Mouse (Mus musculus): ENCODE data around the gene Sept5.

Sept5 gene

DNA sequence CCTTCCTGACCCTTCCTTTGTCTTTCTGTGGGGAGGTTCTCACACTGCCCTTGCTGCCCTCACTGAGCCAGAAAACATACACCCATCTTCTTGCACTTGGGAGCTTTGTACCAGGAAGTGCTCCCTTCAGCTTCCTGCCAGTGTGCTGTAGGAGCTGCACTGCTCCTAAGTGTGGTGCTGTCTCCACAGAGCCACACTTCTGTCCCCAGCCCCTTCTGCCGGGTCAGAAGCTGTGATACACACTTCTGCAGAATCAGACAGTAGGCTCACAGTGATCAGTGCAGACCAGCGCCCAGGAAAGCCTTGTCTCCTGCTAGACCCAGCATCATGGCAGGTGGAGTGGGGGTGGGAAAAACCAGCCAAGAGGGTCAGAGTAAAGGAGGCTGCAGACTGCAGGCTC is 3.1 kb upstream of the Sept5 start:
- DNase-seq (ENCODE audit: low spot score in 2 of 2), result no peak

DNA sequence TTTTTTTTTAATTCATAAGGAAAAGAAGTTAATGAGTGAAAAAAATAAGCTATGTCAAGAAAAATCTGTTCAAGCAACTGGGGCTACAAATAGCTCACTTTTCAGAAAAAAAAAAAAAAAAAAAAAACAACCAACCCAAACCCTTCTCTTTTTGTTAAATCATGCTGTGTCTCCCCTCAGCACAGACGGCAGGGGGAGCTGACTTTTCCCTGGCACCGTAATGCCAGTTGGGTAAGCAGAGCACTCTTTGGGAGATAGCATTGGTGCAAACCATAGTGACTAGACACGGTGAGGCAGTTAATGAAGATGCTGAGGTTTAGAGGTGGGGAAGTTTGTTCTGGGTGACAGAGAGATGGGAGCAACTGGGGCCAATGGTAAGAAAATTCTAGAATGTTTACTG is 2.3 kb upstream of the Sept5 start:
- DNase-seq (ENCODE audit: low spot score in 2 of 2), result no peak

- DNase-seq (ENCODE audit: low spot score in 2 of 2), result no peak
Measured at GRCm38 (mm10) chr16:18631141-18631540, 1.4 kb upstream of the Sept5 start.

- no peak for DNase-seq (ENCODE audit: low spot score in 2 of 2)
Measured at GRCm38 (mm10) chr16:18630291-18630690, 537 bp upstream of the Sept5 start.

DNA sequence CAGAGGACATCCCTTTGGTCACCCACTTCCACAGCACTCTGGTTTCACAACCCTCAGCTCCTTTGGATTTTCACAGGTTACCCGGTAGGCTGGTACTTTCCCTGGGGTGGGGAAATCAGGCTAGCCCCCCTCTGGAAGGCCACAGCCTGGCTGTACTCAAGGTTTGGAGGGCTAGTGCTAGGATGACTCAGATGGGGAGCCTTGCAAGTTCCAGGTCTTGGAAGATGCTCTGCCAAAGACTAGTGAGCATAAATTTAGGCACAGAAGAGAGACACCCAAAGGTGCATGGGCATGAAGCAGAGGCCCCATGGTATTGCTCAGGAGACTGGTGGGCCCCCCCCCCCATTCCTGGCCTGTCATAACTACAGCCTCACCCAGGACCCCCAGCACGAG is 810 bp downstream of the Sept5 start:
- DNase-seq (ENCODE audit: low spot score in 2 of 2), result no peak

DNA sequence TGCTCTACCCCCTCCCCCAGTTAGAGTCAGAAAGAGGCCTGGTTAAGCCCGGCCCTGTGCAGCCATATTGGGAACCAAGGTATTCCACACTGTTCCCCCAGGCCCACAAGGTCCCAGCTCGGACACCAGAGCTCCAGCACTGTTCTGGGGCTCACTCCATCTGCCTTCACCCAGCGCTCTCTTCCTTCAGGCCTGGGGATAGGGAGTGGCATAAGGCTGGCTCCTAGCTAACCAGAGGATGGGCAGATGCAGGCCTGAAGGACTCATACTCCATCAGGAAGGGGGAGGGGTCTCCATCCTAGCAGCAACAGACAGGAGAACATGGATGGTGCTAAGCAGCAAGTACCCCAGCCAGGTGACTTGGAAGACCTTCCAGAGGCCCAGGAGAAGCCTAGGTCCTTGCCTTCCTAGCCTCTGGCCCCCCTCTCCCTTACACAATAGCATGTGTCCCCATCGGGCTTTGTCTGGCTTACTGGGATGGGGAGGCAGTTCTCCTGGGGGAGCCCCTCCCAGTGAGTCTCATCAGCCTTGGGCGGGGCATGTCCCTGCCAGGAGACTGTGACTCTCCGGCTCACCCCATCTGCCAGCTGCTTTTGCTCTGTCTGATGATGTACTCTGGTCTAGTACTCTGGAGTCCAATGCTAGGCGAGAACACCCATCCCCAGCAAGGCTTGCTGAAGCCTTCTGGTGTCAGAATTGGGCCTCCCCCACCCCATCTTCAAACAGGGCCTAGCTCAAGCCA is 1.4 kb downstream of the Sept5 start:
- no peak for DNase-seq (ENCODE audit: low spot score in 2 of 2)

DNA sequence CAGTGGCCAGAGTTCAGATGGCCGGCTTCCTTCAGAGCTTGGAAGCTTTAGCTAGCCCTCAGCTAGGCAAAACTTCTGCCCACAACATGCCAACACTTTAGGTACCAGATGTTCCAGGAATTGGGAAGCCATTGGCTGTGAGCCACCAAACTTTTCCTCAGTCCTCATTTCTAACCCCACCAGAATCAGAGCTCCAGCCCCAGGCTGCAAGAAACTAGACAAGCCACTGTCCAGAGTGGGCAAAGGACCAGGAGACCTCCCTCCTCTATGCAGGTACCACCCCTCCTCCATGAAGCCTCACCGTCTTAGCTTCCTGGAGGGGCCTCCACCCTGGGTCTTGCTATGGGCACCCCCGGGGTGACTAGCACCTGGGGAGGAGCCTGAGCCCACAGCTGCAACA is 2.6 kb downstream of the Sept5 start:
- no peak for DNase-seq (ENCODE audit: low spot score in 2 of 2)

- peak; percentile 73 to 93 for DNase-seq (ENCODE audit: low spot score in 2 of 2)
Measured at GRCm38 (mm10) chr16:18626376-18626878, 3.3 kb downstream of the Sept5 start, which contains the start of gene Gm49601. Gm49601 (minus strand) TSS chr16:18626427.

DNA sequence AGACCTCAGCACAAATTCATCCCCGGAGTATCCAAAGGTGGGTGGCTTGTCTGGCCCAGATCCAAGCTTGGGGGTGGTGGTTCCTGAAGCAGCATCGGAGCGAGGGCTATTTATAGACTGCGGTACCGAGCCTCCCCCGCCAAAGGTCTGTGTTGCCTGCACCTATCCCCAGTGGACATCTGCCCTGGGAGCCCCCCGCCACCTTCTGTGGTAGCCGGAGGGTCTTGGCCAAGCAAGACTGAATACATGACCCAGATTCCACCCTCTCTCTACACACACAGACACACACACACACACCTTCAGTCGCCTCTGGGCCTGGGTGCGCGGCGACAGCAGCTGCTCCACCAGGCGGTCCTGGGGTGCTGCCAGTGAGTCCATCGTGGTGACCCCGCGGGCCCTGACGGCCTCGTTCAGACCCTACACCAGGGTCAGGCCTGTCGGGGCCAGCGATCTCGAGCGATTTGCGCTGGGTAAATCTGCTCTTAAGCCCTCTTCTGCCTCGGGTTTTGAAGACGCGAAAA is 3.9 kb downstream of the Sept5 start:
- peak in 1 of 2 experiments; percentile 68 for DNase-seq (ENCODE audit: low spot score in 2 of 2)

GRCm38 (mm10) chr16:18625097-18625496 is 4.7 kb downstream of the Sept5 start:
- no peak for DNase-seq (ENCODE audit: low spot score in 2 of 2)

- no peak for DNase-seq (ENCODE audit: low spot score in 2 of 2)
Measured at GRCm38 (mm10) chr16:18624641-18625040, 5.1 kb downstream of the Sept5 start.

GRCm38 (mm10) chr16:18623751-18624540 is 5.8 kb downstream of the Sept5 start:
- DNase-seq (ENCODE audit: low spot score in 2 of 2), result no peak

GRCm38 (mm10) chr16:18622916-18623750 is 6.6 kb downstream of the Sept5 start:
- no peak for DNase-seq (ENCODE audit: low spot score in 2 of 2)

DNA sequence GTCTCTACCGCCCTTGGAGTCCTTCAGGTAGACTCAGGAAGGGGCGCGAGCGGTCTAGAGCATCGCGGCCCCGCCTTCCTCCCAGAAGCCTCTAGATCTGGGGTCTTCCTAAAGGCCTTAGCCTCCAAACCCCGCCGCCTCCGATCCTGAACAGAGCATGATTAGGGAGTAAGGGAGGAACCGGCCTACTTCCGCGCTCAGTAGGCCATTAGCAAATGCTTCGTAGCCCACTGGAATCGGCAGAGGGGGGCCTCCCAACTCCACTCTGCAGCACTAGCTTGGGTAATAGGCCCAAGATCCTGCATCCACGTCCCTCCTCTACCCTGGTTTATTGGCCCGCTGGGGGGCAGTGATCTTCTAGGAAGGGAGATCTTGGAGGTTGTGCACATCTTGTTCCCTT is 7.7 kb downstream of the Sept5 start, which contains the start of gene Gp1bb:
Gene Gp1bb (minus strand): TSS at position 385 of the 400 bp plus-strand sequence.
- DNase-seq (ENCODE audit: low spot score in 2 of 2), result no peak

GRCm38 (mm10) chr16:18621362-18622001 is 8.3 kb downstream of the Sept5 start:
- no peak for DNase-seq (ENCODE audit: low spot score in 2 of 2)

- no peak for DNase-seq (ENCODE audit: low spot score in 2 of 2)
Measured at GRCm38 (mm10) chr16:18620601-18621361, 9.0 kb downstream of the Sept5 start.

DNA sequence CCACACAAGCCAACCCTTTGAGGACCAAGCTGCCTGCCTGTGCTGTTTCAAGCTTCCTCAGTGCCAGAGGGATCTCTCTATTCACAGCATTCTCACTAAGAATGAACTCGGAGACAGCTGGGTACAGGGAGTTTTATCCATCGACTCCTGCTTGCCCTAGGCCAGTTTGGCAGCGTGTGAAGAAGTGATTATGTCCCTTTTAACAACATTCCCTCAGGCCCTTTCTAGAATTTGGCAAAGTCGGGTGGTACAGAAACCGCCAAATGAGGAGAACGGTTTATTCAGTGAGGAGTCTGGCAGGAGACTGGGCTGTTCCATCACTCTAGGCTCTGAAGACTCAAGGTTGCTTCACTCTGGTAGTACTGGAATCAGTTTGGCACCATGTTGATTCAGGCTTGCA is 9.6 kb downstream of the Sept5 start:
- DNase-seq (ENCODE audit: low spot score in 2 of 2), result no peak

- no peak for DNase-seq (ENCODE audit: low spot score in 2 of 2)
Measured at GRCm38 (mm10) chr16:18619110-18619509, 10.6 kb downstream of the Sept5 start.

GRCm38 (mm10) chr16:18618297-18618696 is 11.5 kb downstream of the Sept5 start:
- no peak for DNase-seq (ENCODE audit: low spot score in 2 of 2)

- peak; percentile 79 to 93 for DNase-seq (ENCODE audit: low spot score in 2 of 2)
Measured at GRCm38 (mm10) chr16:18617370-18618065, 12.2 kb downstream of the Sept5 start.

All from spleen, postnatal 4 days (tissue).